Mouse (Mus musculus) cortical plate, adult 2 months (tissue): ENCODE results near the gene Ptprn2. TPM values are rescaled to one million over a fixed set of nuclear protein-coding genes. Genes with fewer than 3 reads are reported as not detected.

Experiments used
- H3K27ac ChIP-seq: fragments of 200-500 bp; 2 replicates; pipeline ENCODE4 v1.5.1; 2012; ENCODE audit warnings: low read length, control low read depth, inconsistent platforms; ENCODE audit not compliant: insufficient read depth
- H3K4me1 ChIP-seq: fragments of 200-500 bp; 2 replicates; pipeline ENCODE4 v1.6.1; 2011; ENCODE audit warnings: low read length; ENCODE audit not compliant: control insufficient read depth, insufficient read depth
- H3K4me3 ChIP-seq: fragments of 200-500 bp; 2 replicates; pipeline ENCODE4 v1.5.1; 2011; ENCODE audit warnings: mild to moderate bottlenecking, low read length, control low read depth; ENCODE audit not compliant: insufficient read depth
- CTCF ChIP-seq: fragments of 200-500 bp; IDR thresholded peaks from 2 replicates; pipeline ENCODE4 v1.5.1; 2011; ENCODE audit warnings: mild to moderate bottlenecking, control low read depth, low read length; ENCODE audit not compliant: insufficient read depth; ENCODE audit errors: extremely low read depth
- POLR2A ChIP-seq: fragments of 200-500 bp; IDR thresholded peaks from 2 replicates; pipeline ENCODE4 v1.6.1; 2011; ENCODE audit warnings: mild to moderate bottlenecking, low read length, control low read depth; ENCODE audit not compliant: insufficient read depth; ENCODE audit errors: extremely low read depth
- polyA plus RNA-seq: library from polyadenylated mRNA; depleted of rRNA; stranded (reverse); fragments of >200 nt; gene quantifications from 2 replicates; pipeline ENCODE4 v1.2.3, GENCODE M21; 2012

Ptprn2 gene
- polyA plus RNA-seq, 1 experiment: 165 TPM

DNA sequence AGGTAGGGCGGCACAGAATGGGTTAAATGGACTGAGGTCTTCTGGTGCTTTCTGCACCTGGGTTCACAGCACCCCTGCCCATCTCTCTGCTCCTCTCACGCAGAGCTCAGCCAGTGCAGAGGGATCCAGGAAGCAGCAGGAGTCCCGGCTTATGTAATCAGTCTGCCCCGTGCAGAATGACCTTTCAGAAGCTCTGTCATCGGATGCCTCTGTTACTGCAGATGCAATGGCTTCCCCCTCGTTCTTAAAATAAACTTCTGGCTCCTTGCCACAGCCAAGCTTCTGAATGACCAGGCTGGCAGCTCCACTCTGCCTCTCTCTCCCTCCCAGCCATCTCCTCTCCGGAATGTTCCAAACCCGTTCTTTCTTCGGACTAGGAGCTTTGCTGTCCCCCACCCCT, 714.6 kb downstream of the Ptprn2 start:
- Histone ChIP-seq H3K27ac (peak overlapping the region; percentile 48), H3K4me1 (peaks cover 27% of the 10 kb centered on the region), H3K4me3 (no peak overlapping the region)
- TF ChIP-seq POLR2A (no peak), CTCF (no peak)

DNA sequence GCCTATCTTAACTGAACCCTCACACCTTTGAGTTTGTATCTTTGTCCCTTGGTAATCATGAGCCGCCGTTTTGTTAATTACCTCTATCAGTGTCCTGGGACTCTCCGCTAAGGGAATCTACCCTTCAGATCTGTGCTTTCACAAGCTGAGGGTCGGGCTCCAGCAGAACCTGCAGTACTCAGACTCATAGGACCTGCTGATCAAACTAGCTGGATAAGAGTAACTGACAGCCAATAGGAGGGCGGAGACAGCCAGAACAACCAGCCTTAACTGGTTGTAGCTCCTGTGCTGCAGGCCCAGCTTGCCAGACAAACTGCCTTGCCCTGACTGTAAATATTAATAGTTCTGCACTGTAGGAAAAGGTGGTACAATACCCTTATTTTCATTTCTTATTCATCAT, 715.1 kb downstream of the Ptprn2 start:
- no peak for TF ChIP-seq CTCF
- TF ChIP-seq POLR2A: no peak
- H3K4me1 ChIP-seq: peaks cover 27% of the 10 kb centered on the region
- H3K27ac ChIP-seq: peak overlapping the region; percentile 48
- H3K4me3 ChIP-seq: no peak overlapping the region

DNA sequence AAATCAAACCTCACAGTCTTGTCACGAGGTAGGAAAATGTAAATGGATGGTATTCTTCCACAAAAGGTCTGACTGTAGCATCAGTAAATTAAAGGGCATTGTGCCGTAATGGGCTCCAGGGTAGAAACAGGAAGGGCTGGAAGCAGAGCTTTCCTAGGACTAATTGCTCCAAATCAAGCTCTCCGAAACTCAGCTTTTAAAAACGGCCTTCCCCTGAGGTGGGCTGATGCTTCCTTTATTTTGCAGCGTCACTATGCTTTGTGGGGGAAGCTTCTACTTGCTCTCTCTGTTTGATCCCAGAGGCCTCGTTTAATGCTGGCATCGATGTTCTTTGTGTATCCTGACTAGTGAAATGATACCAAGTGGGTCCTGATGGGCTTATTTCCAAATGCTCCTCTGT, 718.0 kb downstream of the Ptprn2 start:
- peaks cover 22% of the 10 kb centered on the region for H3K4me1 ChIP-seq
- H3K27ac ChIP-seq: peak overlapping the region; percentile 12; the same call in 1 of the 2 replicates
- no peak for TF ChIP-seq POLR2A
- no peak for TF ChIP-seq CTCF
- no peak overlapping the region for H3K4me3 ChIP-seq

DNA sequence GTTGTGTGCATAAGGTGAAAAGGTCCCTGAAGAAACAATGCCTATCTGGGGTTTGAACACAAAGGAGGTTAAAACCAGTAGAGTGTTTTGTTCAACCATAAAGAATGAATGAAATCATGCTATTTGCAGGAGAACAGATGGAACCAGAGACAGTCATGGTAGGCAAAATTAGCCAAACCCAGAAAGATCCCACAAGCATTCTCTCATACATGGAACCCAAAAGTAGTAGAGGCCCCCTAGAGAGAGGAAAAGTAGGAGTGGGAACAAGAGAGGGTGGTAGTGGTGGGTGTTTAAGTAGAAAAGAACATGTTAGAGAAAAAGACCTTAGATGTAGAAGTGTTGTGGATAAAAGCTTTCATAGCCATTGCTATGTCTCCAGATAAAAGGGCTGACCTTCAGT, 719.4 kb downstream of the Ptprn2 start:
- no peak overlapping the region for H3K4me3 ChIP-seq
- TF ChIP-seq POLR2A (no peak), CTCF (no peak)
- H3K27ac ChIP-seq: no peak overlapping the region
- peaks cover 17% of the 10 kb centered on the region for H3K4me1 ChIP-seq

DNA sequence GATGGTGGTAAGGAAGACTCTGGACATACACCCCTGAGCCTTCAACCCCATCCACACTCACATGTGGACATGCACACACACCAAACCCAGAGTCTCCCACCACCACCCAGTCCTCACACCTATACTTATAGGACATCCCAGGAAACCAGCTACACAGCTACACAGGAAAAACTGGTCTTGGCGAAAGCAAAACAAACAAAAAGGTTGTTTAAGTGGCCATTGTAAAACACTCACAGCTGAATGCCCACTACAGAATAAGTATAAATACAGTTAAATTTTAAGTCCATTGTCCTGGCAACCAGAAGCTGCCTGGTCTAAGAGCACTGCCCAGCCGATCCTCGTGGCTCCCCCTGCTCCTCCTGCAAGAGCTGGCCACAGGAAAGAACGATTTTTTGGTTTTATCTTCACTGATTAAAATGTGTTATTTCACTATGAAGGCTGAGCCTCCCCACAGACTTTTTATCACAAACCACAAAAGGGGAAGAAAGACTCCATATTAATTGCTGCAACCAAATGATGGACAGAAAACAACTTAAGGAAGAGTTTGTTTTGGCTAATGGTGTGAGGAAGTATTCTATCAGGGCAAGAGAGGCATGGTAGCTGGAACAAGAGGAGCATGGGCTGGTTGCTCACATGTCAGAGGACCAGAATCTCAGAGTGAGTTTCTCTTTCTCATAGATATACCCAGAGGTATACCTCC, 722.1 kb downstream of the Ptprn2 start:
- no peak overlapping the region for H3K4me3 ChIP-seq
- H3K27ac ChIP-seq: no peak overlapping the region
- TF ChIP-seq POLR2A (no peak), CTCF (no peak)
- H3K4me1 ChIP-seq: peaks cover 17% of the 10 kb centered on the region

DNA sequence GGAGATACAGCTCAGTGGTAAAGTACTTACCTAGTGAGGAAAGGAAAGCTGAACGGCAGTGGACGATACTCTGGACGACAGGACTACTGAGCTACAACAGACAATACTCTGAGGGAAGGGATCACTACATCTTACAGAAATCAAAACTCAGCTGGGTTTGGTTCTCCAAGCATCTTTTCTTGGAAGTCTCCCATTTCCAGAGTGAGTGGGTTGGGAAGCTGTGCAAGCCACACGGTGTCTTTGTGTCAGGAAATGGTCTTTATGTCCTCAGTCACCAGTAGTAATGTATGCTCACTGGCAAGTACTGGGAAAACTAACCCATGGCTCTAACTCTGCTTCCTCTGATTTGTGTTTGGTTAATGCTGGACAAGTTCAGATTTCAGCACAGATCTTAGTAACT, 724.9 kb downstream of the Ptprn2 start:
- Histone ChIP-seq H3K4me1 (peaks cover 15% of the 10 kb centered on the region), H3K4me3 (no peak overlapping the region), H3K27ac (no peak overlapping the region)
- TF ChIP-seq POLR2A: no peak
- no peak for TF ChIP-seq CTCF

DNA sequence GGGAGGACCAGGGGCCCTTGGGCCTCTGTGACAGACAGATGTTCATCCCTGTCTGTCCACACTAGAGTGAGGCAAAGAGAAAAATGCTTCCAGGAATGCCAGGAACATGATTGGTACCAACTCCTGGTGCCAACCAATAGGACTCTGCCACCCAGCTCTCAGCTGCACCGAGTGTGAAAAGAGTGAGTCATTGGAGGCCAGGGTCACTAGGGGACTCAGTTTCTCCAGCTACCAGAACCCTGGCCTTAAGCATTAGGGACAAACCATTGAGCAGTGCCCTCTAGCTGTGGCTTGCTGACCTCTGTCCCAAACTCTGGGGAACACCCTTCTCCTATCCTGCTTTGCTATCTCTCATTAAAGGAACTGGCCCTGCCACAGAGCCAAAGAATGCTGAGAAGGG, 728.0 kb downstream of the Ptprn2 start:
- Histone ChIP-seq H3K4me1 (peaks cover 15% of the 10 kb centered on the region), H3K4me3 (no peak overlapping the region), H3K27ac (peak overlapping the region; percentile 72; the same call in 1 of the 2 replicates)
- TF ChIP-seq POLR2A (no peak), CTCF (no peak)

DNA sequence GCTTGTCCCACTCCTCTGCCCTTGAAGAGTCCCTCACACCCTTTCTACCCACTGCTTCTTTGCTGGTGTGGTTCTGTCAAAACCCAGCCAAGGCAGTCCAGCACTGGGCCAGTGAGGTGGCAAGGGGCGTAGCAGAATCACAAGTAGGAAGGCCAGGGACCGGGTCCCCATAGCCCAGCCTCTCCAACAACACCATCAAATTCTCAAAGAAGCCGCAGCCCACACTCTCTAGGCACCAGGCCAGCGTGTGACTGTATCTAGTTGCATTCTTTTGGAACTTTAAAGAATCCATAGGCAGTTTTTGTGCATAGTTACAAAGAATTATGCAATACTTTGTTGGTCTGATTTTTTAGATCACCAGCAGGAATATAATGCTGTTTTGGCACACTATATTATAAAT, 728.8 kb downstream of the Ptprn2 start:
- Histone ChIP-seq H3K27ac (peak overlapping the region; percentile 72; the same call in 1 of the 2 replicates), H3K4me3 (no peak overlapping the region), H3K4me1 (peaks cover 15% of the 10 kb centered on the region)
- TF ChIP-seq CTCF (no peak), POLR2A (no peak)

DNA sequence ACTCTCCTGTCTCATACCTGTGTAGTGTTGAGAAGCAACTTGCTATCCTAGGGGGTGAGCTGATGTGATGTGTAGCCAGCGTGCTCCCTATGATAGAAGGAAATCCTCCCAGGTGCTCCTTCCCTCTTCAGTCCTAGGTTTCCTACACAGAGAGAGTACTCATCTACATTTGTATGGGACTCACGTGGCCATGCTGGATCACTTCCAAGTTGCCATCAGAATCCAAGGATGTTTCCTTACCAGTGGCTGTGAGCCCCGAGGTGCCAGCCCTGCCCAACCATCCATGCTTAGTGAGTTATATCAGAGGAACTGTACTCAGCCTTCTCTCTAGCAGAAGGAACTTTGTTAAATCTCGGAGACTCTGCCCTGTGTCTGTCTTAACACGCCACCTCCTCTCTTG, 729.4 kb downstream of the Ptprn2 start:
- no peak overlapping the region for H3K27ac ChIP-seq
- TF ChIP-seq CTCF (no peak), POLR2A (no peak)
- H3K4me3 ChIP-seq: no peak overlapping the region
- H3K4me1 ChIP-seq: peaks cover 12% of the 10 kb centered on the region

DNA sequence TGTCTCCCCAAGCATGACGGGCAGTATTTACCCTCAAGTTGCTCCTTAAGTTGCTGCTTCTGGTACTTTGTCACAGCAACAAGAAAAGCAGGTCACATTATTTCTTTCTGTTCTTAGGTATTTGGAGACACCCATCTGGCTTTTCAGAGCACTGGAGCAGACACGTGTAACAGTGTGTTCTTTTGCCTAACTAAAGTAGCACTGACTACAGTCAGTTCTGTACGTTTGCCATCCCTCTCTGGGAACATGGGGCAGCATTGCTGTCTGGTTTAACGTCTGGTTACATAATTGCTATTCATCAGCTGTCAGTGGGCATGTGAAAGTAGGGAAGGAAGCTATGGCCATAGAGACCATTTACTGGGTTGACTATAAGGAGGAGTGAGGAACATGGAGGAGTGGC, 736.4 kb downstream of the Ptprn2 start:
- Histone ChIP-seq H3K27ac (peak overlapping the region; percentile 7; the same call in 1 of the 2 replicates), H3K4me1 (peaks cover 8% of the 10 kb centered on the region; the same call in 1 of the 2 replicates), H3K4me3 (no peak overlapping the region)
- no peak for TF ChIP-seq CTCF
- TF ChIP-seq POLR2A: no peak
